Mouse (Mus musculus): ENCODE data around the gene Zfp62.

Zfp62 gene

DNA sequence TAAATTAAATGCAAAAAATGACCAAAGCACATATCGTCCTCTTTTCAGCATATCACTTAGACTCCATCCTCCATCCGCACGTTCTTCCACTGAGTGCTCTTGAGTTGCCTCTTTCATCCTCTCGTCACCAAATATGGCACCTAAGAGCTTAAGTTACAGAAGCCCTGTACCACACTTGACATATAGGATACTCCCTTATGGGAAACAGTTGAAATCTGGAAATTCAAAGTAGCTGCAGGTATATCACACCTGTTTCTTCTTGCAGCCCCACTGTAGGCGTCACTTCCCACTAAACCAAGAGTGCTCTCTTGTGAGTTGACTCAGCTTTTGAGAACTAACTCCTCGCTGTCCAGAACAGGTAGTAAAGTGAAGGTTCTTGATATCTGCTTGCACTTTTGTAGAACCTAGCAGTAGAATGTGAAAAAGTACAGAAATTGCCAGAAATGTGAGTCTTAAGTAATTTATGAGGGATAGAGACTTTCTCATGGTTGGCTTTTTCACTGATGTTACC, 2.0 kb downstream of the Zfp62 start:
- peak; percentile 47 for DNase-seq (ENCODE audit: low read depth)

DNA sequence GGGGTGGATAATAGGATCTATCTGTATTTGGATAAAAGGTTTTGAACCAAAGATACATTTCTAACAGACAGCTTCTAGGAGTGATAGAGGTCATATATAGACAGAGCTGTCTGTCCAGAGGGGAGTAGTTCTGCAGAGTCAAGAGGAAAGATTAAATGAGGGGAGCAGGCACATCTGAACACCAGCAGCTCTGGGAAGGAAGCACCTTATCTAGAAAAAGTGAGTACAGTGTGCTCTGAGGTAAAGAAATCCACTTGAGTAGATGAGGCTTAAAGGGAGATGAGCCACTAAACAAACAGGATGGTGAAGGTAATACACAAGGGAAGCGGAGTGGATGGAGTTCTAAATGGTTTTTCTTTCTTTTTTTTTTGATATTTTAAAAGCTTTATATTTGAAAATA, 4.4 kb downstream of the Zfp62 start:
- DNase-seq (ENCODE audit: low read depth): no peak

DNA sequence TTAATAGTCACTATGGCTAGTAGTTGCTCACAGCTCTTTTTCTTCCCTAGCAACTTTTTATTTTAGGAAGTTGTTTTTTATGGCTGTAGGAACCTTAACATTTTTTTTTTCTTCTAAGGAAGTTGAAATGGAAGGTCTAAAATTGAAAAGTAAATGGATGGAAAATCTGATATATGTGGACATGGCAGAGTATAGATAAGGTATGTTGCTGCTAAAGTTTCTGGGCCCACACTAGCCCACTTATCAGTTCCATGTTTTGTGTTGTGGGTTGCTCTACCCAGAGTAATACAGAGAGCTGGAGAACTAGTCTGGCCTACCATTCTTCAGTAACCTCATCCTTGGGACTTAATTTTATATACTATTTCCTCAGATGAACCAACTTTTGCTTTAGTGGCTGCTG, 9.5 kb downstream of the Zfp62 start:
- no peak for DNase-seq (ENCODE audit: low read depth)

DNA sequence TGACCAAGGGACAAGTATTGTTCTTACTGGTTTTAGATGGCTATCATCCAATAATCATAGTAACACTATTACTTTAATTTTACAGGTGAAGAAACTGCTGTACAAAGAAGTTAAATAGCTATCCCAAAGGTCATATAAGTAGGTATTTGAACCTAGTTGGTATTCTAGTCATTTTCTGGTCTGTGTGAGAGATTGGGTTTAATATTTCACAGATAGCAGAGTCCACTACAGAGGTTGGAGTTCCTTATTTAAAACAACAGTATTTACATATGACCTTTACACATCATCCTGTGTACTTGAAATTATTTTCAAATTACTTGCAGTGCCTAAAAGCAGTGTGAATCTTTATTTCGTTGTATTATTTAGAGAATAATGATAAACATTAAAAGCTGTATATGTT, 10.4 kb downstream of the Zfp62 start:
- no peak for DNase-seq (ENCODE audit: low read depth)

DNA sequence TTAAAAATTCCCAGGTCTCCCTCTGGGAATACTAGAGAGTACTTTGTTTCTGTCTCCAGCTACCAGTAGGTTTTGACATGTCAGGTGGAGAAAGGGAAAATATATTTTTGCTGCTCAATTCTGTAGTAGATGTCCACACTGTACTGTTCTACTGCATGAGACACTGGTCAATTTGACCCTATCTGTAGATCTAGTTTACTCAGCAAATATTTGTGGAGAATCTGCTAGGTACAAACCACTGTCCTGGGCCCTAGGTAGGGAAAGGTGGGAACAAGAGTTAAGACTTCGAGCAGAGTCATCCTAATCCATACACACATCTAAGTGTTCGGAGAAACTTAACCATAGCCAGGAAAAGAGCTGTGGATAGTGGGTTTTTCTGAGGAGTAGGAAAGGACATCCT, 16.2 kb downstream of the Zfp62 start:
- no peak for DNase-seq (ENCODE audit: low read depth)

DNA sequence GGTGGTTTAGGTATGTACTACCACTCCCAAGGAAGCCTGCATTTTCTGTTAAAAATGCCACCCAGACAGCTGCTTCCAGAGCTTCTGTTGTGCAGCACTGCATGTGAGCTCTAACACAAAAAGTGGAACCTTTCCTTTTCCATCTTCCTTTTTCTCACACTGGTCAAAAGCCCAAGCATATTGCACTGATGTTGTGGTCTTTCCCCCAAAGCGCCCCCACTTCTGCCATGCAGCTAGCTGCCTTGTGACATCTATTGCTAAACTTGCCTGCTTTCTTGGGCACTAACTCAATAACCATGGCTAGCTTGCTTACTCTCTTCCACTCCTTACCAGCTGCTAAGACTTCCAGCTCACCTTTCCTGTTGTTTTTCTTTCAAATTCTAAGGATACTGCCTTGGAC, 21.4 kb downstream of the Zfp62 start:
- DNase-seq (ENCODE audit: low read depth): no peak

DNA sequence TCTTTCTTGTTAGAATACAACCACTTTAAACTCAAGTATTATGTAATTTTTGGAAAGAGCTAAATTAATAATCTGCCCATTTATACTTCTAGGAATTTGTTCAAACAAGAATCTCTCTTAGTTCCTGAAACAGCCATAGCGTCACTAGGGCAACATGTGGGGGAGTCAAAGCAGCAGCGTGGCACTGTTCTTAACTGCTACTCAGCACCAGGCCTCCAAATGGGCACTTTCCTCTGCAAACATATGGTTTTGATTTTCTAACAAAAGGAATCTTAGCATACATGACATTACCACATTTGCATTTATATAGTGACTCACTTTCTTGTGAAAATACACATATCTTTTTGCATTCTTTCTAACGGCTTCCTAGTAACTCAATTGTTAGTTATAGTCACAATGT, 29.7 kb downstream of the Zfp62 start:
- DNase-seq (ENCODE audit: low read depth): no peak

DNA sequence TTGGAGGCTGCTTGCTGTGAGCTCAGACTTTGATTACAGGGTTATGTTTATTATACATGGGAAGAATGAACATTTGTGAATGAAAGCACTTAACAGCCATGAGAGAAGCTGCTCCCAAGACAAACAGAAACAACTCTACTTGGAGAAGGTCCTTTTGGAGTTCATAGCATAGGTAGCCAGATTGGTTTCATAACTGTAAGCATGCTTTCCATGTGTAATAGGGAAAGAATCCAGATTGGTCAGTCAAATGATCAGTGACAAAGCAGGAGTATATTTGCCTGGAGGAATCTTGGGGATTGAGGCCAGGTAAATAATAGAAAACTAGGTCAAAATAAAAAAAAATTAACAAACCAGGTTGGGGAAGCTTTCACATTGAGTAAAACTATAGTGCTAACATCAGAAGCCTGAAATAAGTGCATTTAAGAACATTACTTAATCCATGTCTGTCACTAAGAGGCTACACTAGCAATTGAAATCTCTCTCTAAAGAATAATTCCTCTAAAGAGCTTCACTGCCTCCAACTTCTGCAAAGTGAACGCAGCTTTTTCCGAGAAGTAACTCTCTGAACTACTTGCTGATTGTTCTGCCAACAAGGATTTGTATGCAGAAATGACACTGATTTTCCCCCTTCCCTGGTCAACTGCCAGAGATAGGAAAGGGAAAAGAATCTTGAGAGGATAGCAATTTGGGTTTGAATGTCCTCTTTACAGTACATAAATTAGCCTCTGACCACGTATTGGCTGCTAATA, 32.5 kb downstream of the Zfp62 start:
- no peak for DNase-seq (ENCODE audit: low read depth)

DNA sequence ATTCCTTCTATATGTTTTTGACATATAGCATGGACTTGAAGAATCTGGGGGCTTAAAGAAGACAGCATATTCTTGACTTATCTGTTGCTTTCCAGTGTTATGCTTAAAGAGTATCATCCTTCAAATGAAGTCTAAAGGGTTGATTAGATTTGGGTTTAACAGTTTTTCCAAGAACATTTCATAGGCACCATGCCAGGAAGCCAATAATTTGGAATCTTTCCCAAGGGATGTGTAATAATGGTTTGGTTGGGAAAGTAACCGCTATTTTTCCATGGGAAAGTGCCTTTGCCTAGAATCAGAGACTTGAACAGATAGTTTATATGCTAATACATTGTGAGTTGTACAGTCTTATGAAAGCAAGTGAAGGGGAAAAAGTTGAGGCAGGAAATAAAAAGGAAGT, 33.8 kb downstream of the Zfp62 start:
- DNase-seq (ENCODE audit: low read depth): no peak

DNA sequence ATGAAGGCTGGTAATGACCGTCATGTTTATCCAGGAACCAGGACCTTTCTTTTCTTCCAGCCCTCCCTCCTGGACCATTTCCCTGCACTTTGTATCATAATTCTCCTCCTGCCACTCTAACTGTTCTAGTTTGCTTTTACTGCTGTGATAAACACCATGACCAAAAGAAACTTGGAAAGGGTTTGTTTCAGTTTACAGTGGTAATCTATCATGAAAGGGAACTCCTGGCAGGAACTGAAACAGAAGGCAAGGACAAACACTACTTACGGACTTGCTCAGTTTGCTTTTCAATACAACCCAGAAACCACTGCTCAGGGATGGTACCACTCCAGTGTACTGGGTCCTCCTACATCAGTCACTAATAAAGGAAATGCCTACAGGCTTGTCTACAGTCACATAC, 34.4 kb downstream of the Zfp62 start:
- no peak for DNase-seq (ENCODE audit: low read depth)

DNA sequence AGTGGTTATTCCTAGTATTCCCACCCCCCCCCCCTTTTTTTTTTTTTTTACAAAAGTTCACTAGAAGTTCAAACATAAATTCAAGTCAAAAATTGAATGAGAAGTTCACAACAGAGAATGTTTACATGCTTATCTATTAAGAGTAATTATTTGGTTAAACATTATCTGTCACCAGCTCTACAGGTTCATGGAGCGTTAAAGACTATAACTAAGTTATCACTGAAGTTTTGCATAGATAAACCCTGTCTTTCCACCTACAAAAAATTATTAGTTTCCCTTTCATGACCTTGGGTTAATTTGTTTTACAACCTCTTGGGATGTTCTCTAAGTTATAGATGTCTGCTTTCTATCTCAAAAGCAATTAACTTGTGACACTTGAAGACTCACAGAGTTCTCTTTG, 37.2 kb downstream of the Zfp62 start:
- no peak for DNase-seq (ENCODE audit: low read depth)

DNA sequence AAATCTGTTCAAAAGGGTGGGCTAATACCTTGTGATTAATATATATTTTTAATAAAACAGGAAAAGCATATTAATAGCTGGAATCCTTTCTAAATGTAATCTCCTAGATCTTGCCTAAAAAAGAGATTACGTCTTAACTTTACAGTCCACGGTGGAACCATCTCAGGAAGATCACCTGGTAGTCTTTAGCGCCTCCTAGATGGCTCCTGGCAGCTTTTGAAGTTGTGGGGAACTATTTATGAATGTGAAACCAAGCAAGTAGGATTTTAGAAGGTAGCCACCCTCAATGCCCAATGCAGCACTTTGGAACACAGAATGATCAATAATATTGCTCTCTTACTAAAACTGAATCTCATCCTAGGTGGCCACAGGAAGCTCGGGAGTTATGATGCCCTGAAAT, 37.8 kb downstream of the Zfp62 start:
- peak; percentile 20 for DNase-seq (ENCODE audit: low read depth)

DNA sequence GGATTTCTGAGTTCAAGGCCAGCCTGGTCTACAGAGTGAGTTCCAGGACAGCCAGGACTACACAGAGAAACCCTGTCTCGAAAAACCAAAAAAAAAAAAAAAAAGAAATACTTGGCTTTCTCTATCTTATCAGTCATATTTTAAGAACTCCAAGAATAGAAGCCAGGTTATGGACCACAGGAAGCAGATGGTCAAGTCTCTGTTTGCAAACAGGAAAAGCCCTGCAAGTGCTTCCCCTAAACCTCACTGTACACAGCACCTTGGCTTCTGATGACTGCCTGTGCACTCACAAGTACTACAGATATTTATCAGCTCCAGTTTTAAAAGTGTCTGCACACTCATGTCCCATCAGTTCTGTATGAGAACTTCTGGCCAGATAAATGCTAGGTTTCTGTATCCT, 38.4 kb downstream of the Zfp62 start:
- no peak for DNase-seq (ENCODE audit: low read depth)

DNA sequence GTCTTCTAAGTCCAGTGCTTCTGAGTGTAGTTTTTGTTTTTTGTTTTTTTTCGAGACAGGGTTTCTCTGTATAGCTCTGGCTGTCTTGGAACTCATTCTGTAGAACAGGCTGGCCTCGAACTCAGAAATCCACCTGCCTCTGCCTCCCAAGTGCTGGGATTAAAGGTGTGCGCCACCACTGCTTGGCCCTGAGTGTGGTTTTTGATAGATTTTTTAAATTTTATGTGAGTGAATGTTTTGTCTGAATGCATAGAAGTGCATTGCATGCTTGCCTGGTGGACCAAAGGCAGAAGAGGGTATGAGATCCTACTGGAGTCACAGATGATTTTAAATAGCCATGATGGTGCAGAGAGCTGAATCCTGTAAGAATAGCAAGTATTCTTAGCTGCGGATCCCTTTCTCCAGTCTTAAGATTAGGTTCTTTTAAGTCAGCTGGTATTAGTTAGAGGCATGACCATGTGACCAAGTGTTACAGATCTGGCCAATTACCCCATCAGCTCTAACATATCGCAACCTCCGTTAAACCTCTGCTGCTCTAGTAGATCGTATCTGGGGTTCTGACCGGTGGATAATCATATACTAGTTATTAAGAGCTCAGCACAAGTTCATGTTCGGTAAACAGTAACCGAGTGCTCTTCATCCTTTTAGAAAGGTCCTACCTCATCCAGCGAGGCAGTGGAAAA, 40.0 kb downstream of the Zfp62 start:
- DNase-seq (ENCODE audit: low read depth): no peak

DNA sequence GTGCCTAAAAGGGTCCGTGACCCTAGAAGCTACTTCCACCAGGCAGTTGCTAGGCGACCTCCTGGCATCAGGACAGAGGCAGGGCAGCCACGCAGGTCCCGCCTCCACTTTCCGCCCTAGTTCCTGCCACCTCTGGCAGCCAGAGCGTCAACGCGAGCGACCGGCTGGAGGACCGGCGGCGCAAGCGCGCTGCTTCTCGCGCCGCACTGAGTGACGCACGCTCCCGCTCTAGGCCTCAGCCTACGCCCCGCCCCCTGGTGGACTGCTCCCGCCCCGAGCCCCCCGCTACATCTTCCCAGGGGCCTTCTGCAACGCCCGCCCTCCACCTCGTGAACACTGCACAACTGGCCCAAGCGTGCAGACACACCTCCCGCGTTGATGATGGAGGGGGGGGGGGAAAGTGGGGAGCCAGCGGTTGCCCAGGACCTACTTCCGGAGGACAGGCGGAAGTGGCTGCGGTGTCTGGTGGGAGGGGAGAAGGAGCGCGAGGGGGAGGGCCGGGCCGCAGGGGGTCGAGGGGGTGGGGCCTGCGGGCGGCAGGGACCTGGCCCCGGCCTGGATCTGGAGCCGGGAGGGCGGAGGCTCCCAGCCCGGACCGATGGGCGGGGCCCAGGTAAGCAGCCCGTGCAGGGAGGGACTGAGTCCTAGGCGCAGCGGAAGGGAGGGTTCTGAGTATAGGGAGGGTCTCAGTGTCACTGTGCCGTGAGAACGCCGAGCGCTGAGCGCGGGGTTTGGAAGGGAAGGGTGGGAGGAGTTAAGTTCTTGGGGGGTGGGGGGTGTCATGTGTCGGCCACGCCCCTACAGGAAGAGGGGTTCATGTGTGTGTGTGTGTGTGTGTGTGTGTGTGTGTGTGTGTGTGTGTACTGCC, 40.9 kb downstream of the Zfp62 start, which contains the start of gene Mgat1:
Gene Mgat1, plus strand, starts transcription at position 465 of the 868 bp plus-strand sequence.
- peak; percentile 96 for DNase-seq (ENCODE audit: low read depth)

DNA sequence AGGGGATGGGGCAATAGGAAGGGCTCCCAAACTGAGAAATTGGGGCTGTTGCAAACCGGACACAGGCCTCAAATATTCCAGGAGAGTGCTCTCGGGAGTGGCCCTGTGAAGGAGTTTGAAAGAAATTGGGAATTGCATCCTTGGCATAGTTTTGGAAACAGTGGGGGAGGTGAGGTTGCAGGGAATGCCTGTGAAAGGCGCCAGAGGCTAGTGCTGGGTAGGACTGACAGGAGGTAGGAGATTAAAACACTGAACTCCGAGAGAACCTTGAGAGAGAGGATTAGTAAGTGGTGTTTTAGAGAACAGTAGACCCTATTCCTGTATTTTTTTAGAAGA, 41.5 kb downstream of the Zfp62 start:
- DNase-seq (ENCODE audit: low read depth): no peak

DNA sequence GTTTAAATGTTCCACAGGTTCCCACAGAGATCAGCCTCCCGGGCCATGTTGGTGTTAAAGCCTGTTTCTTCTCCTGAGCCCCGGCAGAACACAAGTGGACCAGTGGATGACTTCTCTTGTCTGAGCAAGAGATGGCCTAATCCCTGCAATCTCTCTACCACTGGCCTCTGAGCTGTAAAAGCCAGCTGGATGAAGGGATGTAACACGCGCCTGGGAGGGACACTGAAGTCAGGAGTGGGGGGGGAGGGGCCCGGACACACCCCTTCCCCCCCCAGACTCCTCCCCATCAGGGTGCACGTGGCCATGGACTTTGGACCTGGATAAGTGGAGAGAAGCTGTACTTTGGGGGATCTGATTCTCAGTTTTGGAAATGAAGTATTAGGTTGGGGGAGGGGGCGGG, 42.1 kb downstream of the Zfp62 start:
- peak; percentile 62 for DNase-seq (ENCODE audit: low read depth)

DNA sequence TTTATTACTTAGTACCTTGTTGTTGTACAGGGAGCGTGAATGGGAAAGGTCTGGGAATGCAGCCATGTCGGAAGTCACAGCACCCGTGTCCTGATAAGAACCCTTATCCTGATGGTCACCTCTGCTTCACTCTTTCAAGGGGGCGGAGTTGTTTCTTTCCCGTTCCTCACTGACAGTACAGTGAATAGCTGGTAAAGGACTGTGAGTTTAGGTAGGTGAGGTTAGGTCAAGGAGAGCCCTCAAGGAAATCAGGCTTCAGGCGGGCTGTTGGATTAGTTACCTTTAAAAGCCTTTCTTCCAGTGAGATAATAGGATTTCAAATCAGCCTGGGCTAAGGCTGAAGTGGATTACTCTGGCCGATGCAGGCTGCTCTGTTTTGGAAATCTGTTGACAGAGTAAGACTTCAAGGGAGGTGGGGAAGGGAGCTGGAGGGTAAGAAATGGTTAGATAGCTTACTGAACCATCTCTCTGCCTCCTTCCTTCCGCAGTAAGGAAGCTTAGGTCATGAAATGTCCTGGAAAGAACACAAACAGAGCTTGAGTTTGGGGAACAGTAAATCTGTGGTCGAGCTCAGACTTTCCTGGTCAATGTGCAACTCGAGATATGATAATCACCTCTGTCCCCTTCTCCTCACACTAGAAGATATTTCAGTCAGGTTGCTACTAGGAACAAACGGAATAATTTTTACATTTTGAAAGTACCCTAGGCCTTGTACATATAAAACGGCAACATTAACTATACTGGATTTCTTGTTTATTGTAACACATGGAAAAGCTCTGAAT, 42.7 kb downstream of the Zfp62 start:
- no peak for DNase-seq (ENCODE audit: low read depth)

DNA sequence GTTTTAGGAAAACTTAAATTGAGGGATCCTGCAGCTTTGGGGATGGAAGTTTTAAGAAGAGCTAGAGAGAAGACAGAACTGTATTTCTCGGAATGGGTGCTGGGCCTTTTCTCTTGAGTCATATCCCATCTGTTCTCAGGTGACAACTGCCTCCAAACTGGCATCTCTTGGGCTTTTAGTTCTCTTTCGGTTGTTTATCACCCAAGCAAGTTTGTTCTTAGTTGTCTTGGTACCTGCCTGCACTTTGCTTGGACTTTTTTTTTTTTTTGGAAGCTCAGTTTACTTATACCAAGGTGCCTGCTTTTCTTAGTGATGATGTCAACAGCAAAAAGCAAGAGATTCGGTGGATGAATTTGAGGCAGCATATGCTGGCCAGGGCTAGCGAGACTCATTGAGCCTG, 43.4 kb downstream of the Zfp62 start:
- DNase-seq (ENCODE audit: low read depth): no peak

DNA sequence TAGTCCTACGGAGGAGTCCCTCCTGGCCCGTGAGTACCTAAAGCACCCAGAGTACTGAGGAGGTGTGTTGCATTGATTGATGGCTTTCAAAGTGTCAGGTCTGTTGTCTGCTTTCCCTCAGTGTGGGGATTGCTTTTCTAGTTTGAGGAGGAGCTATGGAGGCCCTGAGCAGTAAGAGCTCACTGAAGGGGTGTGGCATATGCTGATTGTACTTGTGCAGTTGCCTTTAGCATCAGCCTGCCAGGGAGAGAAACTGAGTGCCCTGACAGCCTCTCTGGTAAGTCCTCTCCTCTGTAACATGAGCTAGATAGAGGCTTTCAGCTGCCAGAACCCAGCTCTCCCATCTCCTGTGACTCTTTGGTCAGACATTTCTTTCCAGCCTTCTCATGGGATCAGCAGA, 44.2 kb downstream of the Zfp62 start:
- DNase-seq (ENCODE audit: low read depth): peak; percentile 74

DNA sequence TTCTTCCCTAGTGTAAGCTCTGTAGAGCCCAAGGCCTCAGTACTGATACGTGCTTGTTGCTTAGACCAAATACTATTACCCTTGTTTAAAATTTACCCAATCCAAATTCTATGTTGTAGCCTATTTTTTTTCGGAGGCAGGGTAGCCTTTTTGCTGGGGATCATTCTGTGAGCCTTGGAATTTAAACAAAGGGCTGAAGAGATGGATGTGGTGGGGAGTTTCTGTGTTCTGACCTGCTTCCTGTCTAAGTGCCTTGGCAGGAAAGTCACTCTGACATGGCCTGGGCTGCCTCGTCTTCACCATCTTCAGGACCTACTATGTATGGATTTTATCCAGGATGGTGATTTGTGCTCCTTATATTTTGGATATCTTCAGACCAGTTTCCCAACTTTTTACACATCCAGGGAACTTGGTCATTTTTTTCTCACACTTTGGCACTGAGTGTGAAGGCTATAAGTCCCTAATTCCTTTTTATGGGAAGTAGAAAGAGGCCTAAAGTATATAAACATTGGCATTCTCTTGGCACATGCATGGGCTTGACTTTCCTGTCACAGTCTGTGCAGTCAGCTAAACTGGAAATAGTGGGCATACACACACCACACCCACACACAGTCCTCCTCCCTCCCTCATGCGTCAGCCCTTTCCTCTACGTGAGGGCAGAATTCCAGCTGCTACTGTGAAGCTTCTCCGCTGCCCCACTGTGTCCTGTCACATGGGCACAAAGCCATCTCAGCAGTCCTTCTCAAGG, 45.3 kb downstream of the Zfp62 start:
- DNase-seq (ENCODE audit: low read depth): peak; percentile 72
